Mouse (Mus musculus) heart, postnatal 36 days (tissue): Measurements from ENCODE around the gene Bcl2l13. TPM values are rescaled to one million over a fixed set of nuclear protein-coding genes. Genes with fewer than 3 reads are reported as not detected.
"Not testable (repeated sequence)": the region's sequence is repeated elsewhere in the genome, so short reads cannot be mapped to it uniquely, and the experiment has no call there.

Experiments used
- DNase-seq, 2 experiments: peaks; one replicate each; pipeline ENCODE4 v3.0.0; 2021 to 2022
- intact Hi-C: fragments of 180-260 bp; cut with DNase I; formaldehyde crosslinking; loops from one replicate; pipeline ENCODE4 v1.15.1; 2025
- total RNA-seq, 2 experiments: library from RNA; stranded (reverse); gene quantifications; 2 replicates each; pipeline ENCODE4 v1.2.3; 2021

The Bcl2l13 gene
- total RNA-seq, 2 experiments from 2014 or later = 81.5 to 88.1 TPM

- peak; percentile 13 to 18 for DNase-seq
- intact Hi-C loops = loop anchor here (10.0 kb wide), 1 partner anchor 788 kb away; the partner anchor contains the start of gene Wnk1
Observed at GRCm38 (mm10) chr6:120822937-120823614, 12.9 kb upstream of the Bcl2l13 start.

GRCm38 (mm10) chr6:120830056-120830455 is 6.0 kb upstream of the Bcl2l13 start:
- DNase-seq = no peak
- intact Hi-C loops = no loop called here

GRCm38 (mm10) chr6:120830866-120831608 is 5.0 kb upstream of the Bcl2l13 start:
- no peak for DNase-seq
- intact Hi-C loops = no loop called here

- DNase-seq = no peak
- intact Hi-C loops = no loop called here
Observed at GRCm38 (mm10) chr6:120832097-120832496, 3.9 kb upstream of the Bcl2l13 start.

GRCm38 (mm10) chr6:120834766-120835321 is 1.2 kb upstream of the Bcl2l13 start:
- no peak for DNase-seq
- intact Hi-C loops = no loop called here

GRCm38 (mm10) chr6:120836389-120837151 is 558 bp downstream of the Bcl2l13 start:
- no peak for DNase-seq
- intact Hi-C loops = no loop called here

- intact Hi-C loops = no loop called here
- no peak for DNase-seq
Observed at GRCm38 (mm10) chr6:120837152-120837530, 1.1 kb downstream of the Bcl2l13 start.

- no peak for DNase-seq
Observed at GRCm38 (mm10) chr6:120840258-120840657, 4.2 kb downstream of the Bcl2l13 start.

GRCm38 (mm10) chr6:120841754-120842153 is 5.7 kb downstream of the Bcl2l13 start:
- intact Hi-C loops = no loop called here

More at GRCm38 (mm10) chr6:120840258-120840657, 4.2 kb downstream of the Bcl2l13 start:
- intact Hi-C loops = no loop called here

GRCm38 (mm10) chr6:120850720-120851119 is 14.7 kb downstream of the Bcl2l13 start:
- intact Hi-C loops, DNase-seq: not testable (repeated sequence)

More at GRCm38 (mm10) chr6:120841754-120842153, 5.7 kb downstream of the Bcl2l13 start:
- no peak for DNase-seq

- intact Hi-C loops = no loop called here
- peak in 1 of 2 experiments; percentile 17 for DNase-seq
Observed at GRCm38 (mm10) chr6:120854413-120854812, 18.4 kb downstream of the Bcl2l13 start.

GRCm38 (mm10) chr6:120858217-120858711 is 22.3 kb downstream of the Bcl2l13 start:
- DNase-seq = no peak
- intact Hi-C loops = no loop called here

- intact Hi-C loops = no loop called here
- no peak for DNase-seq
Observed at GRCm38 (mm10) chr6:120860079-120860478, 24.1 kb downstream of the Bcl2l13 start.

GRCm38 (mm10) chr6:120866051-120866814 is 30.2 kb downstream of the Bcl2l13 start:
- no peak for DNase-seq
- intact Hi-C loops = no loop called here

- no peak for DNase-seq
- intact Hi-C loops = no loop called here
Observed at GRCm38 (mm10) chr6:120868824-120869223, 32.8 kb downstream of the Bcl2l13 start.

GRCm38 (mm10) chr6:120871286-120871685 is 35.3 kb downstream of the Bcl2l13 start:
- DNase-seq = no peak
- intact Hi-C loops = no loop called here

- intact Hi-C loops = no loop called here
- no peak for DNase-seq
Observed at GRCm38 (mm10) chr6:120873874-120874273, 37.9 kb downstream of the Bcl2l13 start.

- intact Hi-C loops = no loop called here
- DNase-seq = no peak
Observed at GRCm38 (mm10) chr6:120879046-120879445, 43.0 kb downstream of the Bcl2l13 start.

- DNase-seq = no peak
- intact Hi-C loops = no loop called here
Observed at GRCm38 (mm10) chr6:120884436-120884835, 48.4 kb downstream of the Bcl2l13 start.

GRCm38 (mm10) chr6:120886696-120887095 is 50.7 kb downstream of the Bcl2l13 start:
- intact Hi-C loops = no loop called here
- no peak for DNase-seq
